Mouse (Mus musculus) adrenal gland, postnatal 25 days (tissue): ENCODE data around the gene Pitx2. TPM values are rescaled to one million over a fixed set of nuclear protein-coding genes. Genes with fewer than 3 reads are reported as not detected.

ENCODE experiments used
- total RNA-seq: library from RNA; stranded (reverse); gene quantifications from 2 replicates; pipeline ENCODE4 v1.2.3, GENCODE M21; 2021

Gene Pitx2
- total RNA-seq, 1 experiment from 2014 or later = 0.21 TPM

Other genes with a start within 250 kb of the Pitx2 start
- 10.9 and 11.7 TPM in 2 replicates for gene Enpep, start 132.8 kb downstream of the Pitx2 start, total RNA-seq